Mouse (Mus musculus) embryo, embryonic 10 days (tissue): Measurements from ENCODE around the gene Pdzd11.

ENCODE experiments used
- DNase-seq: peaks from one replicate; pipeline ENCODE4 v3.0.0-alpha.2; 2015; ENCODE audit warnings: low spot score

Gene Pdzd11

DNA sequence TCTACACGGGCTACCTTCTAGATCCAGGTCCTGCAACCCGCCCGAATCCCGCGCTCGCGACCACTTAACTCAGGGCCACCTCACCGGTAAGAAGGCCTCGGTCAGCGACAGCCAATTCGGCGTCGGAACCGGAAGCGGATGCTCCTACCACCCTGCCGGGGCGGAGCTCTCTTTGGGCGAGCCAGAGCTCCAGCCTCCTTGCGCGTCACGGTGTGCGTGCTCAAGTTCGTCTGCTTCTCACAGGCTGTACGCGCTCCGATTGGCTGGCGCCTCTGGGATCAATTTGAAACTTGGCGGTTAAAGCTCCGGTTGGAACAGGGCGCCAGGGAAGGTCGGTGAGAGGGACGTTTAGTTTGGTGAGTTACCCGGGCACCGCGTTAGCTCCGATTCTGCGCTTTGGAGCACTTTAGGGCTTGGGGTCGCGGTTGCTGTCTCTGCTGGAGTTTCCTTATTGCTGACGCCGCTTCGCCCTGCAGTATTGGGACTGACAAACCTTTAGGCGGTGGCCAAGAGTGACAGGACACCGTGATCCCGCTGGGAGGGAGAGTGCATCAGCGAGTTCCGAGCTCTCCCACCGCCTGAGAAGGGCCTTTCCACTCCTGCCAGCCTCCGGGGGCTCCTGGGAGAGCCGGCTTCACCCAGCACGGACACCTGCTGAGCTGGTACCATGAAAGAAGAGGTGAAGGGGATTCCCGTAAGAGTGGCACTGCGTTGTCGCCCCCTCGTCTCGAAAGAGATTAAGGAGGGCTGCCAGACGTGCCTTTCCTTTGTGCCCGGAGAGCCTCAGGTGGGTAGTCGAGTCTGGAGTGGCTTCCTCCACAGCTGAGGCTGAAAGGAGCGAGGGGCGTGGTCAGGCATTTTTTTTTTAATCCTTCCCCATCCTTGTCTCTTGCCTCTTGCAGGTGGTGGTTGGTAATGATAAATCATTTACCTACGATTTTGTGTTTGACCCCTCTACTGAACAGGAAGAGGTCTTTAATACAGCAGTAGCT is at the start of gene Pdzd11:
TSS of gene Pdzd11 (minus strand) at position 767 of the 992 bp plus-strand sequence.
- DNase-seq: peak; percentile 96

GRCm38 (mm10) chrX:100664825-100665224 is 38.5 kb upstream of the Pdzd11 start:
- no peak for DNase-seq

DNA sequence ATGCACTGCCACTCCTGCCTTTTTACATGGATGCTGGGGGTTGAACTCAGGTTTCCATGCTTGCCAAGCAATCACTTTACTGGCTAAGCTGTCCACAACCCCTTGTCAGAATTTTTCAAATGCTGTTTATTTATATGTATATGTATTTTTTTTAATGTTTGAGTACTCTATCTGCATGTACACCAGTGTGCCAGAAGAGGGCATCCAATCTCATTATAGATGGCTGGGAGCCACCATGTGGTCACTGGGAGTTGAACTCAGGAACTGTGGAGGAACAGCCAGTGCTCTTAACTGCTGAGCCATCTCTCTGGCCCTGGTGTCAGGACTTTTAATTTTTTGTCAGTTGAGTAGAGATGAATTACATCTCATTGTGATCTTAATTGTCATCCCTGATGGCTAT is 26.5 kb upstream of the Pdzd11 start:
- no peak for DNase-seq

- DNase-seq: no peak
Observed at GRCm38 (mm10) chrX:100638477-100638876, 12.1 kb upstream of the Pdzd11 start.

GRCm38 (mm10) chrX:100629076-100629475 is 2.7 kb upstream of the Pdzd11 start:
- DNase-seq: no peak

- DNase-seq: no peak
Observed at GRCm38 (mm10) chrX:100625546-100625801, 894 bp downstream of the Pdzd11 start, which contains the start of gene Kif4. Gene Kif4, plus strand, starts transcription at chrX:100625737.

- peak; percentile 4 for DNase-seq
Observed at GRCm38 (mm10) chrX:100625146-100625545, 1.2 kb downstream of the Pdzd11 start.

GRCm38 (mm10) chrX:100624242-100624641 is 2.1 kb downstream of the Pdzd11 start:
- no peak for DNase-seq

GRCm38 (mm10) chrX:100621366-100621765 is 5.0 kb downstream of the Pdzd11 start:
- no peak for DNase-seq

GRCm38 (mm10) chrX:100618488-100618887 is 7.9 kb downstream of the Pdzd11 start:
- no peak for DNase-seq

DNA sequence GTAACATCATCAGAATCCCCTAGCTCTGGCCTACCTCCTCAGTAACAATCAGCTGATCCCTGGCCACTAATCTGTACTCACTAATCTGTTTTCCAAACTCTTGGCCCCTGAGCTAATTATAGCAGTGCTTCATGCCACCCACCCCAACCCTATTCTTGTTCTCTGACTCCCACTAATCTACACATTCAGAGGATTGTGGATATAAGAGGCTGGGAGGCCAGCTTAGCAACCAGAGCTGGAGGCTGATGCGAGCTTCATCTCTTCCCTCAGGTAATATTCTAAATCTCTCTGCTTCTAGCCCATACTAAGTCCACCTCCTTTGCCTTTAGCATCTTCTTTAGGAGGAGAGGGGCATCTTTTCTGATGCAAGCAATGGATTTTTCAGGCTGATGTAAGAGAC is 21.1 kb downstream of the Pdzd11 start, which contains the start of gene Arr3:
TSS of gene Arr3 (plus strand) at position 184 of the 400 bp plus-strand sequence.
- no peak for DNase-seq

DNA sequence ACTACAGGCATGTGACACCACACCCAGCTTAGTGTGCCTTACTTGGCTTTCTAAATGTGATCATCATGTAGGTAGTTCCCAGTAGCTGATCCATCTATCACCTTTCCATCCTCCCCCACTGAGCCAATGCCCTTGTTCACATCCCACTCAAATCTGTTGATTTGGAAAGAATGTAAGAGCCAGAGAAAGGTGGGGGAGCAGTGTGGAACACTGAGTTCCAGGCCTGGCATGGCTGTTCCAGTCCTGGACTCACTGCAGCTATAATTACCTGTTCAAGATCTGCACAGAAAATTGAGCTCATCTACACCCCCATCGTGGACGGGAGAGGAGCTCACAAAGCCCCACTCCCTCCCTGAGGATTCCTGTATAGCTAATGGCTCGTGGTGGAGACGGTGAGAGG is 26.6 kb downstream of the Pdzd11 start:
- DNase-seq: no peak

DNA sequence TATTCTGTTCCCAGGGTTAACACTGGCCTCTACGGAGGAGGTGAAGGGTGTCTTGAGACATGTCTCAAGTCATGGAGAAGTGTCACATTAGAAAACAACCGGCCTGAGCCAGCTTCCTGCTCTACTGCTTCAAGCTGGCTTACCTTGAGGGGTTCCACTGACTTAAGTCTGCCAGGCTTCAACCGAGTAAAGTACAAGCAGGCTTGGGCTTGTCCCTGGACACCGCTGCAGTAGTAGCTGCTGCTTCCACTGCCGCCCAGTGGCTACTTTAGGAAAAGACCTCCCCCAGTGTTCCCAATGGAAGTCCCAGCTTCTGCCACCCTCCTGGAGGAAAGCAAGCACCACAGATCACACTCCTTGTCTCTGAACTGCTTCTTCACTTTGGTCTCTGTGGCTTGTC is 28.9 kb downstream of the Pdzd11 start:
- peak; percentile 66 for DNase-seq

GRCm38 (mm10) chrX:100594791-100595190 is 31.6 kb downstream of the Pdzd11 start, which contains the start of gene P2ry4:
Gene P2ry4, minus strand, starts transcription at chrX:100594869.
- no peak for DNase-seq
